Mouse (Mus musculus) kidney, embryonic 14.5 days (tissue): ENCODE measurements around the gene Zfp13. TPM values are rescaled to one million over a fixed set of nuclear protein-coding genes. Genes with fewer than 3 reads are reported as not detected.

Experiments
- ATAC-seq: fragments of 200-750 bp; cut with Nextera tagmentation; 2 replicates; pipeline ENCODE4 v1.8.0; 2017; ENCODE audit warnings: moderate number of reproducible peaks, mild to moderate bottlenecking, moderate TSS enrichment, moderate library complexity; ENCODE audit not compliant: low FRiP score, low TSS enrichment
- H3K27ac ChIP-seq: fragments of 300-500 bp; sonication (generic); 2 replicates; pipeline ENCODE4 v1.5.1; 2014; ENCODE audit warnings: low read depth, mild to moderate bottlenecking, low read length, moderate library complexity, mixed read lengths
- H3K27me3 ChIP-seq: fragments of 300-500 bp; sonication (generic); 2 replicates; pipeline ENCODE4 v1.6.1; 2014; ENCODE audit warnings: mild to moderate bottlenecking, low read length; ENCODE audit not compliant: control insufficient read depth, insufficient read depth
- H3K36me3 ChIP-seq: fragments of 300-500 bp; sonication (generic); 2 replicates; pipeline ENCODE4 v1.6.1; 2014; ENCODE audit warnings: low read length, mixed read lengths; ENCODE audit not compliant: control insufficient read depth, insufficient read depth
- H3K4me1 ChIP-seq: fragments of 300-500 bp; sonication (generic); 2 replicates; pipeline ENCODE4 v1.6.1; 2014; ENCODE audit warnings: low read length, mixed read lengths; ENCODE audit not compliant: control insufficient read depth, insufficient read depth
- H3K4me2 ChIP-seq: fragments of 300-500 bp; sonication (generic); replicated peaks from 2 replicates; pipeline ENCODE4 v1.6.1; 2014; ENCODE audit warnings: low read depth, mild to moderate bottlenecking, low read length
- H3K4me3 ChIP-seq: fragments of 300-500 bp; sonication (generic); 2 replicates; pipeline ENCODE4 v1.5.1; 2014; ENCODE audit warnings: mild to moderate bottlenecking, low read length
- H3K9ac ChIP-seq: fragments of 300-500 bp; sonication (generic); 2 replicates; pipeline ENCODE4 v1.6.1; 2014; ENCODE audit warnings: low read depth, mild to moderate bottlenecking, low read length, moderate library complexity
- H3K9me3 ChIP-seq: fragments of 300-500 bp; sonication (generic); 2 replicates; pipeline ENCODE4 v1.6.1; 2016; ENCODE audit warnings: low read length; ENCODE audit not compliant: control insufficient read depth
- WGBS: fragments of 180-500 bp; shearing (Covaris S2); extraction: QIAGEN DNeasy Blood & Tissue Kit; methylation state at CpG from one replicate; pipeline ENCODE4 v1.1.7; 2014; 5-methylcytosine and 5-hydroxymethylcytosine counted together
- polyA plus RNA-seq: library from polyadenylated mRNA; unstranded; fragments of >200 nt; fragmentation: Nextera tagmentation; extraction: Ambion mirVana; gene quantifications from 2 replicates; pipeline ENCODE4 v1.2.1, GENCODE M21; 2014

Gene Zfp13
- polyA plus RNA-seq, 1 experiment from 2014 or later: 19.1 TPM

- ATAC-seq: no peak
- WGBS: 4% methylated on average over 9 of the region's 9 CpGs
- no peak overlapping the region; the same call in 1 of the 2 replicates for H3K9ac ChIP-seq
Measured at GRCm38 (mm10) chr17:23549441-23549840, 49.8 kb downstream of the Zfp13 start.

GRCm38 (mm10) chr17:23548615-23549014 lies 50.7 kb downstream of the Zfp13 start:
- Histone ChIP-seq H3K36me3 (no peaks in the 10 kb centered on the region), H3K9ac (no peak overlapping the region; the same call in 1 of the 2 replicates), H3K4me2 (peak overlapping the region; percentile 79), H3K27ac (no peak overlapping the region), H3K27me3 (no peaks in the 10 kb centered on the region), H3K4me3 (peak overlapping the region; percentile 64), H3K9me3 (no peaks in the 10 kb centered on the region), H3K4me1 (peaks cover 5% of the 10 kb centered on the region; the same call in 1 of the 2 replicates)
- WGBS: 2% methylated on average over 15 of the region's 15 CpGs
- peak; percentile 22; the same call in 1 of the 2 replicates for ATAC-seq

More at GRCm38 (mm10) chr17:23549441-23549840, 49.8 kb downstream of the Zfp13 start:
- H3K9me3 ChIP-seq: no peaks in the 10 kb centered on the region
- H3K4me3 ChIP-seq: peak overlapping the region; percentile 64
- H3K4me2 ChIP-seq: peak overlapping the region; percentile 79
- peaks cover 5% of the 10 kb centered on the region; the same call in 1 of the 2 replicates for H3K4me1 ChIP-seq
- no peak overlapping the region for H3K27ac ChIP-seq
- no peaks in the 10 kb centered on the region for H3K27me3 ChIP-seq
- H3K36me3 ChIP-seq: no peaks in the 10 kb centered on the region

DNA sequence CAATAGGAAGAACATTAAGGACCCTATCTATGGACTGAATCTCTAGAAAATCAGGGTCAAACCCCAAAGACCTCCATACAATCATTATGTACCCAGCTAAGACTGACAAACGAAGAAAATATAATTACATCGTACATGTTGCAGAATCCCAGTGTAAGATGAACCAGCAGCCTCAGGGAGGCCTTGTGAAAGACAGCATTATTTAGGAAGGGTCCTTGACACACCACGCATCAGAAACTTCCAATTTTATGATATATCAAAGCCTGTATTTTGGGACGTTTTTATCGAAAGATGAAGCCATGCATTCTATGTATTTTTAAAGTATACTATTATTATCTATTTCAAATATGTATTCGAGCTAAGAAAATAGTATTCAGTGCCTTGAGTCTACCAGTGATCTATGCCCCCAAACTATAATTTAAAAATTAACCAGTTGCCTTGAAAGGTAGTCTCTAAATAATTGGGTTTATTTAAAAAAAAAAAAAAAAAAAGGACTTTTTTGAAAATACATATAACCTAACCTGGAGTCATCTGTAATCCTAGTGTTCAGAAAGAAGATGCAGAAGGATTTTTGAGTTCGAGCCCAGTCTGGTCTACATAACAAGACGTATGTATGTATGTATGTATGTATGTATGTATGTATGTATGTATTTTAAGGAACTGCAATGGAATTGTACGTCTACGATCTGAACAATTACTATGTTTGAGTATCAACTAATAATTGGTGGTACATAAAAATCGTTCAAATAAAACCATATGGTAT lies 51.4 kb downstream of the Zfp13 start:
- H3K27ac ChIP-seq: no peak overlapping the region
- peak overlapping the region; percentile 56; the same call in 1 of the 2 replicates for H3K4me3 ChIP-seq
- H3K4me1 ChIP-seq: peaks cover 7% of the 10 kb centered on the region; the same call in 1 of the 2 replicates
- no peaks in the 10 kb centered on the region for H3K36me3 ChIP-seq
- WGBS: 53% methylated on average over 11 of the region's 11 CpGs
- H3K4me2 ChIP-seq: peak overlapping the region; percentile 79; the same call in 1 of the 2 replicates
- no peak overlapping the region for H3K9ac ChIP-seq
- no peak for ATAC-seq
- no peaks in the 10 kb centered on the region for H3K27me3 ChIP-seq
- H3K9me3 ChIP-seq: no peaks in the 10 kb centered on the region

DNA sequence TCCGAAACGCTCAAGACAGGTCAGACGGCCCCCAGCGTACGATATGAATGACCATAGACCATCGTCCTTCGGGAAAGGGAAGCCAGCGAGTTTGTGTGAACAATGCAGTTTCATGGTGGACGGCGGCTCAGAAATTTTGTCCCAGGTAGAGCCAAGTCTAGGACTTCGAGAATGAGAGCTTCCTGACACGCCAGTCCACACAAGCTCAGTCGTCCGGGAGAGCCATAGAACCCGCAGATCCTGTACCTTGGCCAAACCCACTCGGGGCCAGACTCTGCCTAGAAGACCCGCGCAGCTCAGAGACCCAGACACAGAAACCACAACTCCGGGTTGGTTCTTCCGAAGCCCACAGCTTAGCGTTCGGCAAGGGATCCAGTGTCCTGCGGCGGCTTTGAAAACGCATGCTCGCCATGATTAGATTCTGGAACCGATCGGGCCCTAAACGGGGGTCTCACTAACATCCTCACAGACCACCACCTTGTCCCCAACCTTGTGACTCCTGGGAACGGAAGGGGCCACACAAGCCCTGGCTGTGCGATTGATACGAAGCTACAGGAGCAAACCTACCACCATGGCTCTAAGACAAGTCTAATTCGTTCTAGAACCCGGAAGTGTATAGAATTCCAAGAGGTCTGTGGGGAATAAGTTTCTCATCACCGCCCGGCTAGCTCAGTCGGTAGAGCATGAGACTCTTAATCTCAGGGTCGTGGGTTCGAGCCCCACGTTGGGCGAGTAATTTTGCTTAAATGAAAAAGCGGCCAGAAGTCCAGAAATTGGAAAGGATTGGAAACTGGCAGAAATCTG lies 52.4 kb downstream of the Zfp13 start:
- peak overlapping the region; percentile 56 for H3K4me3 ChIP-seq
- H3K9ac ChIP-seq: peak overlapping the region; percentile 64
- under 1% methylated on average over 42 of the region's 42 CpGs for WGBS
- H3K36me3 ChIP-seq: no peaks in the 10 kb centered on the region
- H3K9me3 ChIP-seq: no peaks in the 10 kb centered on the region
- peaks cover 14% of the 10 kb centered on the region; the same call in 1 of the 2 replicates for H3K4me1 ChIP-seq
- H3K4me2 ChIP-seq: peak overlapping the region; percentile 38
- no peaks in the 10 kb centered on the region for H3K27me3 ChIP-seq
- peak overlapping the region; percentile 57; the same call in 1 of the 2 replicates for H3K27ac ChIP-seq
- peak; percentile 22 for ATAC-seq

- H3K27ac ChIP-seq: peak overlapping the region; percentile 57; the same call in 1 of the 2 replicates
- H3K4me2 ChIP-seq: peak overlapping the region; percentile 38
- peak overlapping the region; percentile 64 for H3K9ac ChIP-seq
- peak; percentile 51 for ATAC-seq
- H3K4me1 ChIP-seq: peaks cover 18% of the 10 kb centered on the region; the same call in 1 of the 2 replicates
- H3K4me3 ChIP-seq: peak overlapping the region; percentile 56
- H3K36me3 ChIP-seq: no peaks in the 10 kb centered on the region
- under 1% methylated on average over 20 of the region's 20 CpGs for WGBS
- H3K9me3 ChIP-seq: no peaks in the 10 kb centered on the region
- no peaks in the 10 kb centered on the region for H3K27me3 ChIP-seq
Measured at GRCm38 (mm10) chr17:23546333-23546701, 53.0 kb downstream of the Zfp13 start.

DNA sequence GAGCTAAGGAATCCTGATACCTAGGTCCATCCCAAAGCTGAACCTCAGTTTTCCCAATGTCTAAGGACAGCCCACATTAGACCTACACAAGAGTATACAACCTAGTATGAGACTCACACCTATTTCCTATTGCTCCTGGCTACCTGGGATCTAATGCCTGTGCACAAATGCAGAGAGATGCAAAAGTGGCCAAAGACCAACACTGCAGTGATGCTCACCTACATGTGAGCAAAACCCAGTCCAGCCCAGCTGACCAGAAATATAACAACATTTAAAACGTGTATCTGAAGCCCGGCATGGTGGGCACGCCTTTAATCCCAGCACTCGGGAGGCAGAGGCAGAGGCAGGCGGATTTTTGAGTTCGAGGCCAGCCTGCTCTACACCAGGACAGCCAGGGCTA lies 53.4 kb downstream of the Zfp13 start:
- H3K9ac ChIP-seq: no peak overlapping the region
- H3K4me3 ChIP-seq: peak overlapping the region; percentile 56; the same call in 1 of the 2 replicates
- ATAC-seq: no peak
- H3K27me3 ChIP-seq: no peaks in the 10 kb centered on the region
- no peak overlapping the region for H3K27ac ChIP-seq
- peaks cover 18% of the 10 kb centered on the region; the same call in 1 of the 2 replicates for H3K4me1 ChIP-seq
- no peaks in the 10 kb centered on the region for H3K9me3 ChIP-seq
- H3K36me3 ChIP-seq: no peaks in the 10 kb centered on the region
- 16% methylated on average over 6 of the region's 6 CpGs for WGBS
- peak overlapping the region; percentile 38 for H3K4me2 ChIP-seq

- Histone ChIP-seq H3K27ac (no peak overlapping the region), H3K27me3 (peaks cover 2% of the 10 kb centered on the region; the same call in 1 of the 2 replicates), H3K36me3 (no peaks in the 10 kb centered on the region), H3K4me2 (no peak overlapping the region), H3K9me3 (no peaks in the 10 kb centered on the region), H3K4me1 (peaks cover 18% of the 10 kb centered on the region; the same call in 1 of the 2 replicates), H3K4me3 (no peak overlapping the region), H3K9ac (no peak overlapping the region)
- 88% methylated on average over 1 of the region's 1 CpGs for WGBS
- ATAC-seq: no peak
Measured at GRCm38 (mm10) chr17:23544766-23545165, 54.5 kb downstream of the Zfp13 start.

DNA sequence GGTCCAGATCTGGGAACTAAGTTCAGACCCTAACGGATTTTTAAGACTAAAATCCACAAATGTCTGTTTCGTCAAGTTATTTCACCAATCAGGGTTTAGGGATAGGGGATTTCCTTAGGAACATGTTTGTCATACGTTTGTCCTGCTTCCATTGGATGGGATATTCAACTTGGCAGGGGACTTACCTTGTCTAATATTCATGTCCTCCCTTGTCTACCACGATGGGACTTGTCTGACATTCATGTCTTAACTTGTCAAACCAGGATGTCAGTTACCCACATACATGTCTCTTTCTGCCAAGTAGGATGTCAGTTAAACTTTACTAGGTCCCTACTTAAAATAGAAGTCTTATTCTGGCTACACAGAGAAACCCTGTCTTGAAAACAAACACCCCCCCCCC lies 55.3 kb downstream of the Zfp13 start:
- H3K4me2 ChIP-seq: no peak overlapping the region
- H3K36me3 ChIP-seq: no peaks in the 10 kb centered on the region
- H3K9me3 ChIP-seq: no peaks in the 10 kb centered on the region
- no peak overlapping the region for H3K4me3 ChIP-seq
- WGBS: 72% methylated on average over 4 of the region's 4 CpGs
- peaks cover 8% of the 10 kb centered on the region; the same call in 1 of the 2 replicates for H3K27me3 ChIP-seq
- no peak overlapping the region for H3K9ac ChIP-seq
- H3K27ac ChIP-seq: no peak overlapping the region
- ATAC-seq: no peak
- H3K4me1 ChIP-seq: peaks cover 15% of the 10 kb centered on the region; the same call in 1 of the 2 replicates
